Comparison of ENCODE assay signal across 35 mouse cellular contexts in genomic region chr17:3485851-3486250, GRCm38 (mm10). TPM values are rescaled to one million over a fixed set of nuclear protein-coding genes. Genes with fewer than 3 reads are reported as not detected.
DNase-seq lines count a peak whose midpoint lies in the region; ATAC-seq and TF ChIP-seq lines count a peak whose summit lies in the region.
"Had no signal": no experiment of that assay in that cellular context is flagged by ENCODE, and none has a peak within 500 bp of the region (broad histone marks: within the 10 kb centered on the region; RNA-seq: fewer than 3 reads in every experiment).

No protein-coding gene starts in this region.

- H3K27me3 ChIP-seq in forebrain, embryonic 15.5 days, result no peaks in the 10 kb centered on the region
- no peaks in the 10 kb centered on the region for H3K27me3 ChIP-seq in forebrain, embryonic 11.5 days (ENCODE audit: control insufficient read depth, insufficient read depth, low read length)
- no peaks in the 10 kb centered on the region for H3K27me3 ChIP-seq in intestine, postnatal 0 days (replicated peaks; ENCODE audit: control insufficient read depth, insufficient read depth, low read length)
- H3K27me3 ChIP-seq: limb, embryonic 12.5 days; liver, embryonic 15.5 days; midbrain, embryonic 13.5 days; stomach, embryonic 15.5 days had no signal

- no peak overlapping the region for H3K9ac ChIP-seq in forebrain, embryonic 15.5 days (replicated peaks)
- H3K9ac ChIP-seq in forebrain, embryonic 11.5 days (ENCODE audit: low read length), result no peak overlapping the region
- H3K9ac ChIP-seq in intestine, postnatal 0 days (ENCODE audit: low read depth, low read length), result no peak overlapping the region
- H3K9ac ChIP-seq: limb, embryonic 12.5 days; liver, embryonic 15.5 days; lung, embryonic 14.5 days; midbrain, embryonic 13.5 days; stomach, embryonic 15.5 days had no signal

- TF ChIP-seq CTCF in left cerebral cortex, adult 2 months (IDR thresholded peaks at IDR 0.05), result no peak
- no peak for TF ChIP-seq CTCF in olfactory bulb, adult 2 months (IDR thresholded peaks at IDR 0.05; ENCODE audit: insufficient read depth, low read depth, low read length)
- no peak for TF ChIP-seq CTCF in intestine, postnatal 0 days (IDR thresholded peaks at IDR 0.05; ENCODE audit: low read depth)

- peak overlapping the region; percentile 9; the same call in 1 of the 2 replicates for H3K4me2 ChIP-seq in forebrain, embryonic 15.5 days (replicated peaks)
- no peak overlapping the region for H3K4me2 ChIP-seq in forebrain, embryonic 11.5 days (ENCODE audit: low read depth, low read length, severe bottlenecking)
- no peak overlapping the region for H3K4me2 ChIP-seq in intestine, postnatal 0 days (replicated peaks; ENCODE audit: low read depth)
- H3K4me2 ChIP-seq: limb, embryonic 12.5 days; liver, embryonic 15.5 days; lung, embryonic 14.5 days; midbrain, embryonic 13.5 days; stomach, embryonic 15.5 days had no signal

- WGBS in forebrain, embryonic 15.5 days, result 61% methylated on average over 7 of the region's 7 CpGs
- 76% methylated on average over 7 of the region's 7 CpGs for WGBS in forebrain, embryonic 11.5 days
- 19% methylated on average over 7 of the region's 7 CpGs for WGBS in olfactory bulb, adult 2 months
- WGBS in intestine, postnatal 0 days, result 83% methylated on average over 7 of the region's 7 CpGs

- H3K27ac ChIP-seq in forebrain, embryonic 15.5 days (replicated peaks), result peak overlapping the region; percentile 20
- no peak overlapping the region for H3K27ac ChIP-seq in forebrain, embryonic 11.5 days (ENCODE audit: low read depth, low read length)
- H3K27ac ChIP-seq in left cerebral cortex, adult 2 months, result no peak overlapping the region
- peak overlapping the region; percentile 97 for H3K27ac ChIP-seq in olfactory bulb, adult 2 months (ENCODE audit: insufficient read depth, low read depth, low read length)
- no peak overlapping the region for H3K27ac ChIP-seq in intestine, postnatal 0 days (ENCODE audit: low read depth, low read length)
- H3K27ac ChIP-seq: gastrocnemius, adult 2 months; heart, adult 2 months; hindbrain, embryonic 10.5 days; limb, embryonic 12.5 days; liver, embryonic 15.5 days; midbrain, embryonic 13.5 days; stomach, embryonic 15.5 days had no signal

- 0 out of 2 replicates have a peak, but pooled peaks have one; percentile 25 for TF ChIP-seq POLR2A in olfactory bulb, adult 2 months (IDR thresholded peaks at IDR 0.05; ENCODE audit: insufficient read depth, low read depth, low read length)

- intact Hi-C loops in left cerebral cortex, adult 2 months (cut with DNase I), result loop anchor here (2.0 kb wide), 1 partner anchor 15 kb away; no protein-coding TSS in a partner anchor
- intact Hi-C loops in left cerebral cortex, postnatal 25 days (cut with DNase I), result no loop called here

- H3K4me3 ChIP-seq in forebrain, embryonic 15.5 days, result no peak overlapping the region
- H3K4me3 ChIP-seq in forebrain, embryonic 11.5 days (ENCODE audit: low read depth, low read length), result no peak overlapping the region
- H3K4me3 ChIP-seq in left cerebral cortex, adult 2 months, result peak overlapping the region; percentile 52
- H3K4me3 ChIP-seq in olfactory bulb, adult 2 months (ENCODE audit: insufficient read depth, low read depth, low read length), result peak overlapping the region; percentile 43
- H3K4me3 ChIP-seq in intestine, postnatal 0 days (ENCODE audit: low read depth, low read length), result no peak overlapping the region
- H3K4me3 ChIP-seq: gastrocnemius, adult 2 months; heart, adult 2 months; hindbrain, embryonic 10.5 days; limb, embryonic 12.5 days; liver, embryonic 15.5 days; megakaryocyte, embryonic 14.5 days; midbrain, embryonic 13.5 days; stomach, embryonic 15.5 days had no signal

- H3K4me1 ChIP-seq in forebrain, embryonic 15.5 days, result peaks cover 24% of the 10 kb centered on the region
- H3K4me1 ChIP-seq in forebrain, embryonic 11.5 days (replicated peaks; ENCODE audit: control insufficient read depth, insufficient read depth, low read length), result no peaks in the 10 kb centered on the region
- peaks cover 8% of the 10 kb centered on the region; the same call in 1 of the 2 replicates for H3K4me1 ChIP-seq in olfactory bulb, adult 2 months (ENCODE audit: control insufficient read depth, insufficient read depth, low read length)
- H3K4me1 ChIP-seq in intestine, postnatal 0 days (replicated peaks; ENCODE audit: control insufficient read depth, insufficient read depth, low read length), result no peaks in the 10 kb centered on the region
- H3K4me1 ChIP-seq: limb, embryonic 12.5 days; megakaryocyte, embryonic 14.5 days; midbrain, embryonic 13.5 days; stomach, embryonic 15.5 days had no signal

- peaks cover 4% of the 10 kb centered on the region; the same call in 1 of the 2 replicates for H3K36me3 ChIP-seq in forebrain, embryonic 15.5 days
- no peaks in the 10 kb centered on the region for H3K36me3 ChIP-seq in forebrain, embryonic 11.5 days (ENCODE audit: control insufficient read depth, insufficient read depth, low read length)
- no peaks in the 10 kb centered on the region for H3K36me3 ChIP-seq in intestine, postnatal 0 days (ENCODE audit: control insufficient read depth, insufficient read depth)
- H3K36me3 ChIP-seq: G1E; hindbrain, embryonic 10.5 days; liver, embryonic 15.5 days; midbrain, embryonic 13.5 days; stomach, embryonic 15.5 days had no signal

- no peak for ATAC-seq in forebrain, embryonic 15.5 days (replicated peaks)
- ATAC-seq in forebrain, embryonic 11.5 days (replicated peaks; ENCODE audit: low FRiP score), result no peak
- ATAC-seq in intestine, postnatal 0 days, result no peak
- ATAC-seq: hindbrain, embryonic 16.5 days; midbrain, embryonic 13.5 days had no signal

- no peaks in the 10 kb centered on the region for H3K9me3 ChIP-seq in forebrain, embryonic 15.5 days
- H3K9me3 ChIP-seq in forebrain, embryonic 11.5 days (ENCODE audit: control insufficient read depth, low read length), result no peaks in the 10 kb centered on the region
- no peaks in the 10 kb centered on the region for H3K9me3 ChIP-seq in intestine, postnatal 0 days (ENCODE audit: control insufficient read depth)
- H3K9me3 ChIP-seq: G1E; hindbrain, embryonic 10.5 days; limb, embryonic 12.5 days; liver, embryonic 15.5 days; megakaryocyte, embryonic 14.5 days; midbrain, embryonic 13.5 days; stomach, embryonic 15.5 days had no signal

- no peak for DNase-seq in forebrain, embryonic 11.5 days (ENCODE audit: low spot score)
- no peak for DNase-seq in left cerebral cortex, adult 2 months (ENCODE audit: extremely low spot score in 1 of 2, low spot score in 2 of 2)
- no peak for DNase-seq in left cerebral cortex, postnatal 25 days (ENCODE audit: low spot score in 2 of 2)
- peak; percentile 69 for DNase-seq in adrenal gland, postnatal 25 days
- DNase-seq in lung, postnatal 4 days, result no peak
- DNase-seq: cerebellum, adult 2 months; cerebellum, postnatal 25 days; gastrocnemius, adult 2 months; gastrocnemius, postnatal 36 days; heart, adult 2 months; heart, postnatal 14 days; kidney, adult 2 months; kidney, postnatal 4 days; lung, embryonic 14.5 days; lung, postnatal 14 days; retina, postnatal 1 day; right cerebral cortex, postnatal 25 days; thymus, postnatal 14 days had no signal

RNA-seq across cellular contexts. Expression of gene Cldn20, which starts 46.5 kb away (rescaled TPM):
- polyA plus RNA-seq in forebrain, embryonic 15.5 days (2015; fragmentation: Nextera tagmentation; extraction: Ambion mirVana), result 0.31 and 0.83 TPM in 2 replicates
- polyA plus RNA-seq in forebrain, embryonic 11.5 days (2014; fragmentation: Nextera tagmentation; extraction: Ambion mirVana), result not detected in 2 replicates
- total RNA-seq in left cerebral cortex, adult 2 months (2021), result under 1 TPM in 1 of 2 experiments, not detected in 1; 0.77 TPM
- total RNA-seq in left cerebral cortex, postnatal 25 days (2021), result under 1 TPM in 1 of 2 experiments, not detected in 1; 0.80 TPM
- 0.70 TPM in 1 of 2 replicates, not detected in the other for total RNA-seq in adrenal gland, postnatal 25 days (2021)
- not detected in 2 replicates for polyA plus RNA-seq in olfactory bulb, adult 2 months (2012; ENCODE audit: insufficient read depth, insufficient read length, low replicate concordance, missing spikeins)
- polyA plus RNA-seq in intestine, postnatal 0 days (2015; fragmentation: Nextera tagmentation; extraction: Ambion mirVana), result not detected in 2 replicates
- total RNA-seq: G1E; gastrocnemius, adult 2 months; gastrocnemius, postnatal 36 days; heart, adult 2 months; heart, postnatal 14 days; liver, adult 2 months had no signal
- polyA plus RNA-seq: embryonic facial prominence, embryonic 11.5 days; G1E; heart, embryonic 14.5 days; hindbrain, embryonic 10.5 days; hindbrain, embryonic 16.5 days; intestine, embryonic 14.5 days; kidney, embryonic 16.5 days; limb, embryonic 12.5 days; liver, embryonic 15.5 days; lung, embryonic 14.5 days; midbrain, embryonic 13.5 days; neural tube, embryonic 14.5 days had no signal

Comparison
In these comparisons a context has a peak if more than half of its experiments do, and no peak if none do; other contexts are left out.
1. H3K27ac ChIP-seq: peak in forebrain, embryonic 15.5 days (single experiment) and olfactory bulb, adult 2 months (single experiment); none in forebrain, embryonic 11.5 days (single experiment), left cerebral cortex, adult 2 months (single experiment) and intestine, postnatal 0 days (single experiment).
2. H3K4me3 ChIP-seq: peak in left cerebral cortex, adult 2 months (single experiment) and olfactory bulb, adult 2 months (single experiment); none in forebrain, embryonic 15.5 days (single experiment), forebrain, embryonic 11.5 days (single experiment) and intestine, postnatal 0 days (single experiment).